Mouse (Mus musculus) liver, embryonic 15.5 days (tissue): ENCODE results near the gene Fam184a. TPM values are rescaled to one million over a fixed set of nuclear protein-coding genes. Genes with fewer than 3 reads are reported as not detected.

Source experiments
- ATAC-seq: fragments of 200-750 bp; cut with Nextera tagmentation; 2 replicates; pipeline ENCODE4 v1.8.0; 2017; ENCODE audit warnings: moderate number of reproducible peaks, mild to moderate bottlenecking, moderate library complexity; ENCODE audit not compliant: insufficient read depth
- H3K27ac ChIP-seq: fragments of 300-500 bp; sonication (generic); replicated peaks from 2 replicates; pipeline ENCODE4 v1.5.1; 2015; ENCODE audit warnings: mild to moderate bottlenecking, inconsistent platforms
- H3K27me3 ChIP-seq: fragments of 300-500 bp; sonication (generic); 2 replicates; pipeline ENCODE4 v1.6.1; 2015; ENCODE audit warnings: mild to moderate bottlenecking, inconsistent platforms
- H3K36me3 ChIP-seq: fragments of 300-500 bp; sonication (generic); replicated peaks from 2 replicates; pipeline ENCODE4 v1.6.1; 2015; ENCODE audit warnings: moderate library complexity, mild to moderate bottlenecking, inconsistent platforms
- H3K4me1 ChIP-seq: fragments of 300-500 bp; sonication (generic); replicated peaks from 2 replicates; pipeline ENCODE4 v1.6.1; 2015; ENCODE audit warnings: inconsistent platforms
- H3K4me2 ChIP-seq: fragments of 300-500 bp; sonication (generic); 2 replicates; pipeline ENCODE4 v1.6.1; 2015; ENCODE audit warnings: moderate library complexity, mild to moderate bottlenecking, inconsistent platforms
- H3K4me3 ChIP-seq: fragments of 300-500 bp; sonication (generic); replicated peaks from 2 replicates; pipeline ENCODE4 v1.5.1; 2015; ENCODE audit warnings: mild to moderate bottlenecking, inconsistent platforms
- H3K9ac ChIP-seq: fragments of 300-500 bp; sonication (generic); 2 replicates; pipeline ENCODE4 v1.6.1; 2015; ENCODE audit warnings: moderate library complexity, mild to moderate bottlenecking, inconsistent platforms
- H3K9me3 ChIP-seq: fragments of 300-500 bp; sonication (generic); replicated peaks from 2 replicates; pipeline ENCODE4 v1.6.1; 2016; ENCODE audit warnings: inconsistent platforms
- WGBS: fragments of 180-500 bp; shearing (Covaris S2); methylation state at CpG from one replicate; pipeline ENCODE4 v1.1.7; 2015; ENCODE audit warnings: mixed read lengths; ENCODE audit not compliant: insufficient replicate concordance; 5-methylcytosine and 5-hydroxymethylcytosine counted together
- polyA plus RNA-seq: library from polyadenylated mRNA; unstranded; fragments of >200 nt; fragmentation: Nextera tagmentation; extraction: Ambion mirVana; gene quantifications from 2 replicates; pipeline ENCODE4 v1.2.1, GENCODE M21; 2015

Fam184a gene
- polyA plus RNA-seq, 1 experiment from 2014 or later, result 0.16 TPM

- Histone ChIP-seq H3K4me3 (no peak overlapping the region), H3K36me3 (no peaks in the 10 kb centered on the region), H3K27me3 (peaks cover 25% of the 10 kb centered on the region), H3K4me1 (no peaks in the 10 kb centered on the region), H3K9me3 (no peaks in the 10 kb centered on the region), H3K27ac (no peak overlapping the region), H3K4me2 (no peak overlapping the region), H3K9ac (no peak overlapping the region)
- WGBS, result 68% methylated on average over 6 of the region's 6 CpGs
- no peak for ATAC-seq
These were observed 4.9 kb downstream of the Fam184a start for GRCm38 (mm10) chr10:53746039-53746438.

GRCm38 (mm10) chr10:53742961-53743360 is 8.0 kb downstream of the Fam184a start:
- no peak overlapping the region for H3K27ac ChIP-seq
- no peaks in the 10 kb centered on the region for H3K27me3 ChIP-seq
- H3K9ac ChIP-seq, result no peak overlapping the region
- no peak for ATAC-seq
- H3K4me1 ChIP-seq, result no peaks in the 10 kb centered on the region
- no peak overlapping the region for H3K4me2 ChIP-seq
- no peak overlapping the region for H3K4me3 ChIP-seq
- H3K9me3 ChIP-seq, result no peaks in the 10 kb centered on the region
- no peaks in the 10 kb centered on the region for H3K36me3 ChIP-seq
- 60% methylated on average over 5 of the region's 5 CpGs for WGBS

GRCm38 (mm10) chr10:53740014-53740413 is 10.9 kb downstream of the Fam184a start:
- Histone ChIP-seq H3K4me3 (no peak overlapping the region), H3K9ac (no peak overlapping the region), H3K27ac (no peak overlapping the region), H3K9me3 (no peaks in the 10 kb centered on the region), H3K4me1 (no peaks in the 10 kb centered on the region), H3K27me3 (no peaks in the 10 kb centered on the region), H3K36me3 (no peaks in the 10 kb centered on the region), H3K4me2 (no peak overlapping the region)
- no peak for ATAC-seq

- Histone ChIP-seq H3K27me3 (no peaks in the 10 kb centered on the region), H3K9ac (no peak overlapping the region), H3K4me2 (no peak overlapping the region), H3K4me1 (no peaks in the 10 kb centered on the region), H3K27ac (no peak overlapping the region), H3K9me3 (no peaks in the 10 kb centered on the region), H3K36me3 (no peaks in the 10 kb centered on the region), H3K4me3 (no peak overlapping the region)
- ATAC-seq, result no peak
- 72% methylated on average over 8 of the region's 8 CpGs for WGBS
These were observed 12.1 kb downstream of the Fam184a start for GRCm38 (mm10) chr10:53738842-53739241.

GRCm38 (mm10) chr10:53735201-53735865 is 15.6 kb downstream of the Fam184a start:
- 61% methylated on average over 7 of the region's 7 CpGs for WGBS
- H3K9me3 ChIP-seq, result no peaks in the 10 kb centered on the region
- no peaks in the 10 kb centered on the region for H3K27me3 ChIP-seq
- no peak overlapping the region for H3K4me3 ChIP-seq
- H3K27ac ChIP-seq, result no peak overlapping the region
- H3K9ac ChIP-seq, result no peak overlapping the region
- ATAC-seq, result no peak
- no peaks in the 10 kb centered on the region for H3K4me1 ChIP-seq
- no peak overlapping the region for H3K4me2 ChIP-seq
- no peaks in the 10 kb centered on the region for H3K36me3 ChIP-seq

- no peaks in the 10 kb centered on the region for H3K27me3 ChIP-seq
- no peaks in the 10 kb centered on the region for H3K9me3 ChIP-seq
- H3K9ac ChIP-seq, result no peak overlapping the region
- WGBS, result 73% methylated on average over 7 of the region's 7 CpGs
- H3K4me2 ChIP-seq, result no peak overlapping the region
- no peak for ATAC-seq
- H3K36me3 ChIP-seq, result no peaks in the 10 kb centered on the region
- H3K4me1 ChIP-seq, result no peaks in the 10 kb centered on the region
- H3K4me3 ChIP-seq, result no peak overlapping the region
- H3K27ac ChIP-seq, result no peak overlapping the region
These were observed 18.6 kb downstream of the Fam184a start for GRCm38 (mm10) chr10:53732324-53732723.

- H3K9me3 ChIP-seq, result no peaks in the 10 kb centered on the region
- no peak for ATAC-seq
- H3K4me2 ChIP-seq, result no peak overlapping the region
- WGBS, result 30% methylated on average over 1 of the region's 1 CpGs
- H3K4me1 ChIP-seq, result no peaks in the 10 kb centered on the region
- H3K9ac ChIP-seq, result no peak overlapping the region
- H3K36me3 ChIP-seq, result no peaks in the 10 kb centered on the region
- H3K27me3 ChIP-seq, result no peaks in the 10 kb centered on the region
- H3K4me3 ChIP-seq, result no peak overlapping the region
- no peak overlapping the region for H3K27ac ChIP-seq
These were observed 22.0 kb downstream of the Fam184a start for GRCm38 (mm10) chr10:53728883-53729282.

GRCm38 (mm10) chr10:53725301-53725700 is 25.6 kb downstream of the Fam184a start:
- H3K4me1 ChIP-seq, result no peaks in the 10 kb centered on the region
- no peak for ATAC-seq
- 17% methylated on average over 2 of the region's 2 CpGs for WGBS
- no peaks in the 10 kb centered on the region for H3K36me3 ChIP-seq
- no peak overlapping the region for H3K9ac ChIP-seq
- no peak overlapping the region for H3K4me2 ChIP-seq
- H3K27me3 ChIP-seq, result no peaks in the 10 kb centered on the region
- no peaks in the 10 kb centered on the region for H3K9me3 ChIP-seq
- no peak overlapping the region for H3K27ac ChIP-seq
- no peak overlapping the region for H3K4me3 ChIP-seq

GRCm38 (mm10) chr10:53704516-53704915 is 46.4 kb downstream of the Fam184a start:
- ATAC-seq, result no peak
- no peaks in the 10 kb centered on the region for H3K9me3 ChIP-seq
- 76% methylated on average over 9 of the region's 9 CpGs for WGBS

GRCm38 (mm10) chr10:53698531-53698930 is 52.4 kb downstream of the Fam184a start:
- no peaks in the 10 kb centered on the region for H3K9me3 ChIP-seq
- 68% methylated on average over 10 of the region's 10 CpGs for WGBS
- no peaks in the 10 kb centered on the region for H3K4me1 ChIP-seq
- H3K27me3 ChIP-seq, result no peaks in the 10 kb centered on the region
- H3K27ac ChIP-seq, result no peak overlapping the region
- no peak for ATAC-seq
- no peak overlapping the region for H3K4me2 ChIP-seq
- no peak overlapping the region for H3K4me3 ChIP-seq
- H3K9ac ChIP-seq, result no peak overlapping the region
- H3K36me3 ChIP-seq, result no peaks in the 10 kb centered on the region

More at GRCm38 (mm10) chr10:53704516-53704915, 46.4 kb downstream of the Fam184a start:
- H3K4me2 ChIP-seq, result no peak overlapping the region
- H3K36me3 ChIP-seq, result no peaks in the 10 kb centered on the region
- H3K4me3 ChIP-seq, result no peak overlapping the region
- H3K4me1 ChIP-seq, result no peaks in the 10 kb centered on the region
- H3K27ac ChIP-seq, result no peak overlapping the region
- H3K9ac ChIP-seq, result no peak overlapping the region
- no peaks in the 10 kb centered on the region for H3K27me3 ChIP-seq

GRCm38 (mm10) chr10:53694757-53695156 is 56.2 kb downstream of the Fam184a start:
- no peak overlapping the region for H3K9ac ChIP-seq
- no peak overlapping the region for H3K4me3 ChIP-seq
- no peaks in the 10 kb centered on the region for H3K36me3 ChIP-seq
- H3K4me2 ChIP-seq, result no peak overlapping the region
- H3K4me1 ChIP-seq, result no peaks in the 10 kb centered on the region
- H3K27me3 ChIP-seq, result no peaks in the 10 kb centered on the region
- H3K27ac ChIP-seq, result no peak overlapping the region
- H3K9me3 ChIP-seq, result no peaks in the 10 kb centered on the region
- 61% methylated on average over 5 of the region's 5 CpGs for WGBS
- no peak for ATAC-seq

- no peaks in the 10 kb centered on the region for H3K9me3 ChIP-seq
- H3K4me3 ChIP-seq, result no peak overlapping the region
- H3K4me1 ChIP-seq, result no peaks in the 10 kb centered on the region
- H3K27ac ChIP-seq, result no peak overlapping the region
- no peaks in the 10 kb centered on the region for H3K27me3 ChIP-seq
- no peaks in the 10 kb centered on the region for H3K36me3 ChIP-seq
- no peak for ATAC-seq
- no peak overlapping the region for H3K9ac ChIP-seq
- no peak overlapping the region for H3K4me2 ChIP-seq
These were observed 59.7 kb downstream of the Fam184a start for GRCm38 (mm10) chr10:53691263-53691662.
